Mouse (Mus musculus) spleen, adult 2 months (tissue): ENCODE measurements around the gene Tmprss4.

Experiments
- CTCF ChIP-seq: fragments of 200-500 bp; IDR thresholded peaks from 2 replicates; pipeline ENCODE4 v1.5.1; 2011; ENCODE audit warnings: mild to moderate bottlenecking, inconsistent platforms; ENCODE audit not compliant: insufficient read depth, insufficient read length, insufficient replicate concordance; ENCODE audit errors: extremely low read depth
- POLR2A ChIP-seq: fragments of 200-500 bp; IDR thresholded peaks from 2 replicates; pipeline ENCODE4 v1.6.1; 2011; ENCODE audit warnings: low read depth, low read length, inconsistent platforms

- TF ChIP-seq POLR2A, result no peak
- TF ChIP-seq CTCF, result peak; percentile 92
These were observed 70.2 kb downstream of the Tmprss4 start for GRCm38 (mm10) chr9:45133484-45134310.
